Mouse (Mus musculus) olfactory bulb, adult 2 months (tissue): ENCODE measurements around the gene Kitl.

Source experiments
- CTCF ChIP-seq: fragments of 200-500 bp; IDR thresholded peaks from 2 replicates; pipeline ENCODE4 v1.5.1; 2012; ENCODE audit warnings: low read depth, mild to moderate bottlenecking, low read length, moderate library complexity; ENCODE audit not compliant: insufficient read depth
- POLR2A ChIP-seq: fragments of 200-500 bp; IDR thresholded peaks from 2 replicates; pipeline ENCODE4 v1.6.1; 2012; ENCODE audit warnings: mild to moderate bottlenecking, low read depth, low read length, moderate library complexity; ENCODE audit not compliant: insufficient read depth

- TF ChIP-seq CTCF (no peak), POLR2A (no peak)
Observed at GRCm38 (mm10) chr10:100073092-100073491, 57.7 kb downstream of the Kitl start.
